Mouse (Mus musculus): ENCODE data around the gene Eif4a3.
A peak's percentile ranks its signal among the peaks of the same experiment; 100 is the strongest.
"Not testable (repeated sequence)": the region's sequence is repeated elsewhere in the genome, so short reads cannot be mapped to it uniquely, and the experiment has no call there.

The Eif4a3 gene

GRCm38 (mm10) chr11:119298917-119299316, 972 bp downstream of the Eif4a3 start:
- DNase-seq (ENCODE audit: low read depth in 1 of 2, low spot score in 2 of 2) = no peak

- no peak for DNase-seq (ENCODE audit: low read depth in 1 of 2, low spot score in 2 of 2)
These were observed 1.9 kb downstream of the Eif4a3 start for GRCm38 (mm10) chr11:119297996-119298395.

GRCm38 (mm10) chr11:119292861-119293260, 7.0 kb downstream of the Eif4a3 start:
- not testable (repeated sequence) for DNase-seq (ENCODE audit: low read depth in 1 of 2, low spot score in 2 of 2)

GRCm38 (mm10) chr11:119287207-119287992, 12.5 kb downstream of the Eif4a3 start:
- DNase-seq (ENCODE audit: low read depth in 1 of 2, low spot score in 2 of 2) = no peak

- DNase-seq (ENCODE audit: low read depth in 1 of 2, low spot score in 2 of 2) = no peak
These were observed 13.9 kb downstream of the Eif4a3 start for GRCm38 (mm10) chr11:119285791-119286527.

- no peak for DNase-seq (ENCODE audit: low read depth in 1 of 2, low spot score in 2 of 2)
These were observed 18.9 kb downstream of the Eif4a3 start for GRCm38 (mm10) chr11:119281030-119281429.

GRCm38 (mm10) chr11:119273186-119273930, 26.5 kb downstream of the Eif4a3 start:
- DNase-seq (ENCODE audit: low read depth in 1 of 2, low spot score in 2 of 2) = no peak

- DNase-seq (ENCODE audit: low read depth in 1 of 2, low spot score in 2 of 2) = not testable (repeated sequence)
These were observed 27.4 kb downstream of the Eif4a3 start for GRCm38 (mm10) chr11:119272492-119272891.

- DNase-seq (ENCODE audit: low read depth in 1 of 2, low spot score in 2 of 2) = no peak
These were observed 31.2 kb downstream of the Eif4a3 start for GRCm38 (mm10) chr11:119268557-119269195.

GRCm38 (mm10) chr11:119267768-119268556, 31.9 kb downstream of the Eif4a3 start, which contains the start of gene Gaa:
Gene Gaa, plus strand, starts transcription at chr11:119267887.
- DNase-seq (ENCODE audit: low read depth in 1 of 2, low spot score in 2 of 2) = peak; percentile 77 to 93

GRCm38 (mm10) chr11:119267241-119267674, 32.6 kb downstream of the Eif4a3 start:
- no peak for DNase-seq (ENCODE audit: low read depth in 1 of 2, low spot score in 2 of 2)

- DNase-seq (ENCODE audit: low read depth in 1 of 2, low spot score in 2 of 2) = no peak
These were observed 34.1 kb downstream of the Eif4a3 start for GRCm38 (mm10) chr11:119265811-119266210.

- DNase-seq (ENCODE audit: low read depth in 1 of 2, low spot score in 2 of 2) = no peak
These were observed 35.5 kb downstream of the Eif4a3 start for GRCm38 (mm10) chr11:119264413-119264812.

GRCm38 (mm10) chr11:119259977-119260376, 39.9 kb downstream of the Eif4a3 start:
- DNase-seq (ENCODE audit: low read depth in 1 of 2, low spot score in 2 of 2) = no peak

- DNase-seq (ENCODE audit: low read depth in 1 of 2, low spot score in 2 of 2) = peak in 1 of 2 experiments; percentile 53
These were observed 41.1 kb downstream of the Eif4a3 start for GRCm38 (mm10) chr11:119258572-119259322.

- no peak for DNase-seq (ENCODE audit: low read depth in 1 of 2, low spot score in 2 of 2)
These were observed 41.7 kb downstream of the Eif4a3 start for GRCm38 (mm10) chr11:119258216-119258571.

GRCm38 (mm10) chr11:119256557-119256956, 43.3 kb downstream of the Eif4a3 start:
- not testable (repeated sequence) for DNase-seq (ENCODE audit: low read depth in 1 of 2, low spot score in 2 of 2)

GRCm38 (mm10) chr11:119252854-119253541, 46.9 kb downstream of the Eif4a3 start:
- DNase-seq (ENCODE audit: low read depth in 1 of 2, low spot score in 2 of 2) = no peak

GRCm38 (mm10) chr11:119250998-119251397, 48.9 kb downstream of the Eif4a3 start:
- DNase-seq (ENCODE audit: low read depth in 1 of 2, low spot score in 2 of 2) = no peak

Measured in monocyte, adult 2 months (primary cell).